Mouse (Mus musculus) intestine, embryonic 14.5 days (tissue): ENCODE measurements around the gene Itpka. TPM values are rescaled to one million over a fixed set of nuclear protein-coding genes. Genes with fewer than 3 reads are reported as not detected.
A peak's percentile ranks its signal among the peaks of the same experiment; 100 is the strongest.

Source experiments
- ATAC-seq: fragments of 200-750 bp; cut with Nextera tagmentation; replicated peaks from 2 replicates; pipeline ENCODE4 v1.8.0; 2017; ENCODE audit warnings: low read depth, moderate number of reproducible peaks, moderate TSS enrichment, moderate library complexity; ENCODE audit not compliant: low FRiP score, low TSS enrichment
- DNase-seq: peaks from one replicate; pipeline ENCODE4 v3.0.0-alpha.2; 2018; ENCODE audit warnings: low spot score
- H3K27ac ChIP-seq: fragments of 300-500 bp; sonication (generic); 2 replicates; pipeline ENCODE4 v1.5.1; 2014; ENCODE audit warnings: low read depth, mild to moderate bottlenecking, control low read depth
- H3K27me3 ChIP-seq: fragments of 300-500 bp; sonication (generic); replicated peaks from 2 replicates; pipeline ENCODE4 v1.6.1; 2014; ENCODE audit warnings: low read length, control low read depth; ENCODE audit not compliant: control insufficient read depth, insufficient read depth
- H3K36me3 ChIP-seq: fragments of 300-500 bp; sonication (generic); 2 replicates; pipeline ENCODE4 v1.6.1; 2014; ENCODE audit warnings: low read length, control low read depth; ENCODE audit not compliant: control insufficient read depth, insufficient read depth
- H3K4me1 ChIP-seq: fragments of 300-500 bp; sonication (generic); replicated peaks from 2 replicates; pipeline ENCODE4 v1.6.1; 2014; ENCODE audit warnings: low read length, control low read depth, mixed read lengths; ENCODE audit not compliant: control insufficient read depth, insufficient read depth
- H3K4me2 ChIP-seq: fragments of 300-500 bp; sonication (generic); 2 replicates; pipeline ENCODE4 v1.6.1; 2014; ENCODE audit warnings: low read length
- H3K4me3 ChIP-seq: fragments of 300-500 bp; sonication (generic); 2 replicates; pipeline ENCODE4 v1.5.1; 2014; ENCODE audit warnings: low read depth, low read length, control low read depth, mixed read lengths
- H3K9ac ChIP-seq: fragments of 300-500 bp; sonication (generic); 2 replicates; pipeline ENCODE4 v1.6.1; 2014; ENCODE audit warnings: mild to moderate bottlenecking, low read length
- H3K9me3 ChIP-seq: fragments of 300-500 bp; sonication (generic); 2 replicates; pipeline ENCODE4 v1.6.1; 2016; ENCODE audit warnings: low read length, control low read depth; ENCODE audit not compliant: control insufficient read depth
- WGBS: fragments of 180-500 bp; shearing (Covaris S2); extraction: QIAGEN DNeasy Blood & Tissue Kit; methylation state at CpG from one replicate; pipeline ENCODE4 v1.1.7; 2014; 5-methylcytosine and 5-hydroxymethylcytosine counted together
- polyA plus RNA-seq: library from polyadenylated mRNA; unstranded; fragments of >200 nt; fragmentation: Nextera tagmentation; extraction: Ambion mirVana; gene quantifications from 2 replicates; pipeline ENCODE4 v1.2.1, GENCODE M21; 2014

The Itpka gene
- polyA plus RNA-seq, 1 experiment from 2014 or later: 7.4 TPM

DNA sequence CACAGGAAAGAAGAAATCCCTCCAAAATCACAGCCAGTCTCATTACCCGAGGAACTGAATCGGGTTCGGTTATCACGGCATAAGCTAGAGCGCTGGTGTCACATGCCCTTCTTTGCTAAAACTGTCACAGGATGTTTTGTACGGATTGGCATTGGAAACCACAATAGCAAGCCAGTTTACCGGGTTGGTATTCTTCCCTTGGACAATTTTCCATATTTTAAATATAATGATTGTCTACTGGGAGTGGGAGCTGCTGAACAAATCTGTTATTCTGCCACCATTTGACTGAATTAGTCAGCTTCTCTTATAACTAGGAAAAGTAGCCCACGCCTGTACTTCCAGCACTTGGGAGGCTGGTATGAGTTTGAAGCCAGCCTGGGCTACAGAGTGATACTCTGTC, 21.1 kb upstream of the Itpka start:
- ATAC-seq (no peak), DNase-seq (no peak)
- H3K27me3 ChIP-seq: no peaks in the 10 kb centered on the region
- H3K27ac ChIP-seq: no peak overlapping the region
- peaks cover 89% of the 10 kb centered on the region for H3K36me3 ChIP-seq
- 98% methylated on average over 8 of the region's 8 CpGs for WGBS
- no peak overlapping the region for H3K4me3 ChIP-seq
- H3K4me1 ChIP-seq: no peaks in the 10 kb centered on the region
- no peaks in the 10 kb centered on the region for H3K9me3 ChIP-seq
- H3K9ac ChIP-seq: no peak overlapping the region
- H3K4me2 ChIP-seq: no peak overlapping the region

DNA sequence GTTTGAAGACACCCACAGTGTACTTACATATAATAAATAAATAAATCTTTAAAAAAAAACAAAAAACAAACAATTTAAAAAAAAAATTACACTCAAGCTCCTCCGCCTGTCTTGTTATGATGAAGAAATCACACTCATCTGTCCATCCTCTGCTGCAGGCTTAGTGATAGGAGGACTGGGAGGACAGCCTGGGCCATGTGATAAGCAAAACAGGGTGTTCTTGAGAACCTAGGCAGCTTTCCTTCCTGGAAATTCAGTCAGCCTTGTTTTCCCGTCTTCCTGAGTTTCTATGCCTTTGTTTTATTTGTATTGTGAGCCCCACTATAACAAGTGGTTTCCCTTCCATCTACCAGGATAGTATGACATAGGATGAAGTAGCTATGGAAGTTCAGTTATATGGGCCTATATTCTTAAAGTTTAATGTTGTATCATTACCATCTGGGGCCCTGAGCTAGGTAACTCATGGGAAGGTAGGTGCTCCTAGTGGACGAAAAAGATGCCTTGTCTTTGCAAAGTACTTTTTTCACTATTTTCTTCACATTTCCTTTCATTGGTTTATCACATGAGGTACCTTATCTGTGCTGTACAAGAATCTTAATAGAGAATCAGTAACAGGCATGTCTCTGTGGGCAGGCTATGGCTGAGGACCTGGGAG, 14.2 kb upstream of the Itpka start:
- peaks cover 95% of the 10 kb centered on the region for H3K36me3 ChIP-seq
- H3K4me1 ChIP-seq: no peaks in the 10 kb centered on the region
- no peak overlapping the region for H3K4me3 ChIP-seq
- no peak overlapping the region for H3K9ac ChIP-seq
- H3K4me2 ChIP-seq: no peak overlapping the region
- H3K27me3 ChIP-seq: no peaks in the 10 kb centered on the region
- 94% methylated on average over 3 of the region's 3 CpGs for WGBS
- no peaks in the 10 kb centered on the region for H3K9me3 ChIP-seq
- no peak overlapping the region for H3K27ac ChIP-seq
- ATAC-seq (no peak), DNase-seq (no peak)

DNA sequence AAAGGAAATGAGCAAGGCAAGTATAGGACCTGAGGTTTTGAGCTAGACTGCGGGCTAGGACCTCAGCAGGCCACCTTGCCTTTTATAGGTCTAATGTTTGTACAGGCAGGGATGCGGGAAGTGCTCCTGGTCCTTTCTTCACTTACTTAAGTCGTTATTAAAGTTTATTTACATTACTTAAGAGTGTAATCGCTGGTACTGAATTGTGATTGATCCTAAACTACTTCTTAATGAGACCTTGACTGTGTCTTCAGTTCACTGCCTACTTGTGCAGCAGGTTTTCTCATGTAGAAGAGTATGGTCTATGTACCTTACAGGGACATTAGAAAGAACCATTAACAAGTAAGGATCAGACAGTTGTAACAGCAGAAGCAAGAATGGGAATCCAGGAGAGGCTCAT, 11.4 kb upstream of the Itpka start:
- Histone ChIP-seq H3K9me3 (no peaks in the 10 kb centered on the region), H3K27ac (no peak overlapping the region), H3K4me3 (no peak overlapping the region), H3K36me3 (peaks cover 90% of the 10 kb centered on the region), H3K9ac (no peak overlapping the region), H3K4me1 (no peaks in the 10 kb centered on the region), H3K27me3 (no peaks in the 10 kb centered on the region), H3K4me2 (no peak overlapping the region)
- WGBS: 79% methylated on average over 4 of the region's 4 CpGs
- DNase-seq: no peak
- no peak for ATAC-seq

DNA sequence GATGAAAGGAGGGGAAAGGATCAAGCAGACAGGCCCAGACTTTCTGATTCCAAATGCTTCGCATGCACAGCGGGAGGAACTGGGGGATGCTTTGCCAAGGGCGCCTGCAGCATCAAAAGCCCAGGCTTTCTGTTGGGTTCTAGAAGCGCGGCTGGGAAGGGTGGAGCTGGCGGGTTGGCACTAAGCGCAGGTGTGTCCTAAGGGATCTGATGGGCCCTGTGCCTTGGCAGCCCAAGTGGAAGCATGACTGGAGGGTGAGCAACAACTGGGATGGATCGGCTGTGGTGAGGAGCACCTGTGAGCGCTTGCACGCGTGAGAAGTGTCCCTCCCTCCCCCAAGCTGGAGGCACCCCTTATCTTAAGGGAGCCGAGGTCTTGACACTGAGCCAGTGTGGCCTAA, 5.0 kb upstream of the Itpka start:
- Histone ChIP-seq H3K4me1 (peaks cover 12% of the 10 kb centered on the region; the same call in 1 of the 2 replicates), H3K9ac (no peak overlapping the region), H3K4me3 (no peak overlapping the region), H3K4me2 (no peak overlapping the region), H3K27me3 (no peaks in the 10 kb centered on the region; the same call in 1 of the 2 replicates), H3K36me3 (peaks cover 26% of the 10 kb centered on the region), H3K9me3 (no peaks in the 10 kb centered on the region), H3K27ac (no peak overlapping the region)
- DNase-seq: no peak
- 19% methylated on average over 12 of the region's 12 CpGs for WGBS
- no peak for ATAC-seq

GRCm38 (mm10) chr2:119740567-119740966, 1.6 kb upstream of the Itpka start:
- WGBS: 14% methylated on average over 2 of the region's 2 CpGs
- no peak overlapping the region for H3K9ac ChIP-seq
- DNase-seq (no peak), ATAC-seq (no peak)
- peaks cover 32% of the 10 kb centered on the region for H3K27me3 ChIP-seq
- no peak overlapping the region for H3K4me2 ChIP-seq
- no peak overlapping the region for H3K4me3 ChIP-seq
- no peaks in the 10 kb centered on the region for H3K9me3 ChIP-seq
- H3K36me3 ChIP-seq: peaks cover 1% of the 10 kb centered on the region; the same call in 1 of the 2 replicates
- peaks cover 31% of the 10 kb centered on the region for H3K4me1 ChIP-seq
- no peak overlapping the region for H3K27ac ChIP-seq

GRCm38 (mm10) chr2:119742461-119743175, 481 bp downstream of the Itpka start:
- H3K27ac ChIP-seq: peak overlapping the region; percentile 78; the same call in 1 of the 2 replicates
- H3K4me1 ChIP-seq: peaks cover 31% of the 10 kb centered on the region
- H3K9ac ChIP-seq: peak overlapping the region; percentile 51
- peak overlapping the region; percentile 100 for H3K4me2 ChIP-seq
- no peaks in the 10 kb centered on the region for H3K36me3 ChIP-seq
- H3K4me3 ChIP-seq: peak overlapping the region; percentile 54
- H3K9me3 ChIP-seq: no peaks in the 10 kb centered on the region
- WGBS: under 1% methylated on average over 68 of the region's 70 CpGs
- peaks cover 37% of the 10 kb centered on the region for H3K27me3 ChIP-seq
- peak; percentile 81 for DNase-seq
- ATAC-seq: peak; percentile 7; the same call in 1 of the 2 replicates

DNA sequence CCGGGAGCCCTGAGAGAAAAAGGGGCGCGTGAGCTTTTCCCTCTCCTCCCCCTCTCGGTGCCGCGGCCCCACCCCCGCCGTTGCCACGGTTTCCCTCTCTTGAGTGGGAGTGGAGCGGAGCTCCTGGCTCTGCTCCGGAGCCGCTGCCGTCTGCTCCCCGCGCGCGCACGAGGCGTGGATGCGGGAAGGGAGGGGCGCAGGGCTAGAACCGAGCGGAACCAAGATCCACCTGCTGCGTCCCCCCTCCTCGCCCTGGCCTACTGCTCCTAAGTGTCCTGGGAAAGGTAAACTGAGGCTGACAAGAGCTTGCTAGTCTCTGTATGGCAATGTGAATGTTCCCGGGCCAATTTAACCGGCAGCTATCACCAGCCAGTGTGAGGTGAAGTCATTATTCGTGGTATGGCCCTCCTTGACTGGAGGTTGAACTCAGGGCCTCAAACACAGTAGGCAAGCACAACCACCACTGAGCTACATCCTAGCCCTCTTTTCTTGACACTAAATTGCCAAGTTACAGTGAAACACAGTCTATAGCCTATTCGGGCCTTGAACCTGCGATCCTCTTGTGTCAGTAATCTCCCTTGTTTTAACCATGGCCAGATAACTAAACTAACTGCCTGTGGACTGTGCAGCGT, 1.2 kb downstream of the Itpka start:
- H3K4me1 ChIP-seq: peaks cover 31% of the 10 kb centered on the region
- peak overlapping the region; percentile 100 for H3K4me2 ChIP-seq
- no peaks in the 10 kb centered on the region for H3K9me3 ChIP-seq
- H3K27ac ChIP-seq: no peak overlapping the region
- peak overlapping the region; percentile 54 for H3K4me3 ChIP-seq
- peaks cover 37% of the 10 kb centered on the region for H3K27me3 ChIP-seq
- WGBS: 8% methylated on average over 22 of the region's 31 CpGs
- H3K36me3 ChIP-seq: no peaks in the 10 kb centered on the region
- no peak for DNase-seq
- H3K9ac ChIP-seq: peak overlapping the region; percentile 51; the same call in 1 of the 2 replicates
- ATAC-seq: no peak

DNA sequence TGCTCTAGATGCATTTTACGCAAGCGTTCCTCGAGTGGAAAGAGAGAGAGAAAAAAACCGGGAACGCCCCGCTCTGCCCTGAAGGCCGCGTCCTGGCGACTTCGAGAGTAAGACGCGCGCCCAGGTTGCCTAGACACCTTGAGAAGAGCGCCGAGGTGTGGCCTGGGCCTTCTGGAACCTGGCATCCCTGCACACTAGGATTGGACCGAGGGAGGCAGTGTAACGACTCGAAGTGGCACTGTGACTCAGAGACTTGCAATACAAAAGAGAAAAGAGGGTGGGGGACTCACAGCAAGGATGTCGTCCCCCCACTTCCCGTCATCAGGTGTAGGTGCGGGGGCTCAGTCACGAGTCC, 1.6 kb downstream of the Itpka start:
- H3K9me3 ChIP-seq: no peaks in the 10 kb centered on the region
- H3K4me2 ChIP-seq: peak overlapping the region; percentile 100
- no peaks in the 10 kb centered on the region for H3K36me3 ChIP-seq
- WGBS: 6% methylated on average over 22 of the region's 22 CpGs
- peaks cover 39% of the 10 kb centered on the region for H3K27me3 ChIP-seq
- H3K27ac ChIP-seq: peak overlapping the region; percentile 30
- peak; percentile 12; the same call in 1 of the 2 replicates for ATAC-seq
- H3K9ac ChIP-seq: no peak overlapping the region
- H3K4me1 ChIP-seq: peaks cover 31% of the 10 kb centered on the region
- H3K4me3 ChIP-seq: peak overlapping the region; percentile 20
- DNase-seq: no peak
